Mouse (Mus musculus) retina, postnatal 1 day (tissue): ENCODE results near the gene Ccdc91.

Experiments
- DNase-seq: peaks from one replicate; pipeline ENCODE4 v3.0.0-alpha.2; 2012

The Ccdc91 gene

GRCm38 (mm10) chr6:147475727-147476613 lies at the start of gene Ccdc91:
Ccdc91 (plus strand) TSS chr6:147475828.
- peak; percentile 95 for DNase-seq

- no peak for DNase-seq
Observed at GRCm38 (mm10) chr6:147426927-147427487, 48.6 kb upstream of the Ccdc91 start.

DNA sequence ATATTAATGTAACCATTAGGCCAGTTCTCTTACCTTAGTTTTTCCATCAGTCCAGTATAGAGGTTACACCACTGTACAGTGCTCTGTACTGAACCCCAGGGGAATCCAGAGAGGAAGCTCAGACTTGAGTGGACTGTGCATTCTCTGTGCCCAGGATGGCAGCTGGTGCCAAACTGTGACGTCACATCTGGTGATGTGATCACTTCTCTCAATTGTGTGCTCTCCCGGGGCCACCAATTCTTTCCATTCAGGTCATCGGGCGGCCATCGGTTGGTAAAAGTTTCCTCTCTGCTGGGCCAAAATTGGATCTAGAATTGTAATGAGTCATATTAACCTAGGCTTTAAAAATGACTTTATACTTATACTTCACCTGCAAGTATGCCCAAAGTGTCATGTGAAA lies 19.9 kb upstream of the Ccdc91 start:
- DNase-seq = no peak

DNA sequence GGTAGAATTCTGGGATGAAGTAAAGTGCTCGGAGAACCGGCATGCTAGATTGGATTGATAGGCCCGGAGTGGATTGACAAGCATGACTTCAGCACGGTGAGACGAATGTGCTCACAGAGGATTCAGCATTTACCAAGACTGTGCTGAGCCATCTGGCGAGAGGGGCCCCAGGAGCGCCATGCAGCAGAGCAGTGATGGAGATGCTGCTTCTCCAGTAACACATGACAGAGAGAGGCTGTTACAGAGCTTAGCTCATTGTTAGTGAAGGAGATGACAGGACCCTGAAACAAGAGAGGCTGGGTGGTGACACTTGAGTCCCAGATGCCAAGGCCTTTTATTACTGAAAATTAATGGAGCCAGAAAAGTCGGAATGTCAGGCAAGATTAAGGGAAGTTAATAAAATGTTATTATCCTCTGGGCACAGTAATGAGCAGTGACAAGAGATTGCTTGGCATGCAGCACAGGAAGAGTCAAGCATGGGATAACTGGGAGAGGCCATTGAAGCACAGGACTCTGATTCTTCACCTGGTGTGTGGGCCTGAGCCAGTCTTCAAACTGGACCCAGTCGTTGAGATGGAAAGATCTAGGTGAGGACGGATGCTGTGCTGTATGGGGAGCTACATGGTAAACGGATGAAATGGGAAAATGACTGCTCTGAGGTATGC lies 16.9 kb upstream of the Ccdc91 start:
- no peak for DNase-seq

GRCm38 (mm10) chr6:147470016-147470415 lies 5.6 kb upstream of the Ccdc91 start:
- no peak for DNase-seq

GRCm38 (mm10) chr6:147481141-147481540 lies 5.5 kb downstream of the Ccdc91 start:
- no peak for DNase-seq

DNA sequence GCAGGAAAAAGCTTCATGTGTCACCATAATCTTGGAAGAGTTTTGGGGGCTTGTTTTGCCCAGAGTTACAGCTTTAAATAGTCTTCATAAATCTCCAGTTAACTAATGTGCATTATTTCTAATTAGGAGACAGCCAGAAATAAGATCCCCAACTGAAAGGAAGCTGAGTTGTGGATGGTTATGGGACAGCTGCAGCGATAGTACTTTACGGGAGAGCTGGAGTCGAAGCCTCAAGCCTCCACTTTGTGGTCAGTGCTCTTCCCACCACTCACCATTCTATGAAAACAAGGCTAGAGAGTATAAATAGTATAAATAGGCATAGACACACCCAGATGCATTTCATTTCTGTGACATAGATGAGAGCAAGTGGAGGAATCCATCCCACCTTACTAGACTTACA lies 14.5 kb downstream of the Ccdc91 start:
- DNase-seq = no peak

GRCm38 (mm10) chr6:147492551-147492950 lies 16.9 kb downstream of the Ccdc91 start:
- no peak for DNase-seq

GRCm38 (mm10) chr6:147501439-147501838 lies 25.8 kb downstream of the Ccdc91 start:
- DNase-seq = no peak

DNA sequence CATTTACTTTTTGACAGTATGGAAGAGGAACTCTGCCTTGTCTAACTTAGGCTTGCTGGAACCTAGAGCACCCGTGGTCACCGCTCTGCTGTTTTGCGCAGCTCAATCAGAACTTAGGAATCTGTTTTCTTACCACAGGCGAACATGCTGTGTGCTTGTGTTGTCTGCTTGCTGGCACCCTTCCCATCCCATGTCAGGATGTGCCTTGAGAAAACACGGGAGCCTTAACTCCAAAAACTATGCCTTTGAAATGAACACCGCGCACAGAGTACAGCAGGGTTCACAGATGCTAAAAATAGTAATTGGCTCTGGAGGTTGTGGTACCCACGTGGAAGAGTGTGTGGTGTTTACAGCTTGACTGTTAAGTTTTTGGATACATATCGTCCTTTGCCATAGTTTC lies 30.4 kb downstream of the Ccdc91 start:
- DNase-seq = no peak

- no peak for DNase-seq
Observed at GRCm38 (mm10) chr6:147506496-147506895, 30.9 kb downstream of the Ccdc91 start.

- DNase-seq = no peak
Observed at GRCm38 (mm10) chr6:147507186-147507585, 31.6 kb downstream of the Ccdc91 start.

- DNase-seq = no peak
Observed at GRCm38 (mm10) chr6:147510516-147510915, 34.9 kb downstream of the Ccdc91 start.

- DNase-seq = no peak
Observed at GRCm38 (mm10) chr6:147517909-147518308, 42.3 kb downstream of the Ccdc91 start.

DNA sequence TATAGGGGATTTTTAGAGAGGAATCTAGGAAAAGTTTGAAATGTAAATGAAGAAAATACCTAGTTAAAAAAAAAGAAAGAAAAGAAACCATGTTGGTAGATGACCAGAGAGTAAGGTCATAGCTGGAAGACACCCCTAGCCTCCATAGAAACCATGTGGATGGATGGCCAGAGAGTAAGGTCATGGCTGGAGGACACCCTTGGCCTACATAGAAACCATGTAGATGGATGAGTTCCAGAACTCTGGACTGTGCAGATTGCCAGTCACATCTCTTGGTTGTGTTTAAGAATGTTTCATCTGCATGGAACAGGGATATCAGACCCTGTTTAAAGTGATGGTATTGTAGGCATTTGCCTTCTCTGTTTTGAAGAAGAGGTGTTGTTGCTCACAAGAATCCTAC lies 49.6 kb downstream of the Ccdc91 start:
- DNase-seq = no peak

- DNase-seq = no peak
Observed at GRCm38 (mm10) chr6:147534971-147535370, 59.3 kb downstream of the Ccdc91 start.

GRCm38 (mm10) chr6:147538236-147538635 lies 62.6 kb downstream of the Ccdc91 start:
- no peak for DNase-seq

DNA sequence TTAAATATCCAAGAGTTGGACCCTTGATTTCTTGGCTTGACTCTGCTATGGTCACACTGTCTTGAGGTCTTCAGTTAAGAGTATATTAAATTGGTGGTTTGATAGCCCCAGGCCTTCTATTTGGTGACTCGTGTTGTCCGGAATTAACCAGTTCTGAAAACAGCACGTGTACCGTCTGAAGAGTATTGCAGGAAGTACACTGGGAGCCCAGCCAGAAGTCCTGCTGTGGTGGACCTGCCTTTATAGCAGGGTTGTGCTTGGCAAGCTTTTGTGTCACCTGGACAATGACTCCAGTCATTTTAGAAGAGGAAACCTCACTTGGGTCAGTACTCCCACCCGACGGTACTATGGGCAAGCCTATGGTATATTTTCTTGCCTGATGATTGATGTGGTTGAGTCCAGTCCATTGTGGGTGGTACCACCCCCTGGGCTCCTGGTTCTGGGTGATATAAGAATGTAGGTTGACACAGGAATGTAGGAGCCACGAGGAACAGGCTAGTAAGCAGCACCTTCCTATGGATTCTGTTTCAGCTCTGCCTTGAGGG lies 63.5 kb downstream of the Ccdc91 start:
- DNase-seq = no peak

- no peak for DNase-seq
Observed at GRCm38 (mm10) chr6:147540942-147541341, 65.3 kb downstream of the Ccdc91 start.

- DNase-seq = no peak
Observed at GRCm38 (mm10) chr6:147555591-147555990, 80.0 kb downstream of the Ccdc91 start.

DNA sequence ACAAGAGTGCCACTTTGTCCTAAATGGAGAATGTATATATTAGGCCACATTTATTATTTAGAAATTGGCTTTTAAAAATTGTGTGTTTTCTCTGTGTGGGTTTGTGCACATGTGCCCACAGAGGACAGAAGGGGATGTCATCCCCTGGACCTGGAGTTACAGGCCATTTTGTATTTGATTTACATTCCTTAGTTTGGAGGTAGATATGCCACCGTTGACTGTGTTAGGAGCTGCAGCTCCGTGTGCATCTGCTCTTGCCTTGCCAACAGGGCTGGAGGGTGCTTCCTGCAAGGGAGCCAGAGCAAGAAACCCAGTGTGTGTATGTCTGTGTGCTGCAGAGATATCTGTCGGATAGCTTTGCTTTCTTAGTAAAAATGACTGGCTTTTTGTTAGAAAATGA lies 83.7 kb downstream of the Ccdc91 start:
- no peak for DNase-seq

GRCm38 (mm10) chr6:147560436-147560835 lies 84.8 kb downstream of the Ccdc91 start:
- DNase-seq = no peak

GRCm38 (mm10) chr6:147569246-147569645 lies 93.6 kb downstream of the Ccdc91 start:
- no peak for DNase-seq

- no peak for DNase-seq
Observed at GRCm38 (mm10) chr6:147573137-147573536, 97.5 kb downstream of the Ccdc91 start.
